Mouse (Mus musculus): Measurements from ENCODE around the gene Rrp8.

Gene Rrp8

DNA sequence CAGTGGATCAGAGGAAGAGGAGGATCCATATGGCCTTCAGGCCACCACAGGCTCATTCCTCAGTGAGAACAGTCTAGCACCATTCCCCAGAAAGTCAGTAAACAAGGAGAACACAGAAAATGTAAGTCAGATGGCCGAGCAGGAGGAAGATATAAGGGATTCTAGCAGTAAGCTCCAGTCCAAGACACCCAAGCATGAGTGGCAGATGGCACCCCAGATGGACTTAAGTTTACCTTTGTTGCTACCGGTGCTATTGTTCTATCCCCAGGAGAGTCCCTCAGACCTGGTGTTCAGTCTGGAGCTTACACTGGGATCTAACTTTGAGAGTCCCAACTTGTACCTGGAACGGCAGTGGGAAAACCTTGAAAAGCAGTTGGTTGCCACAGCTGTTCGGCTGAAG, 33.4 kb downstream of the Rrp8 start:
- ATAC-seq (ENCODE audit: low TSS enrichment) = peak; percentile 25; the same call in 1 of the 2 replicates

DNA sequence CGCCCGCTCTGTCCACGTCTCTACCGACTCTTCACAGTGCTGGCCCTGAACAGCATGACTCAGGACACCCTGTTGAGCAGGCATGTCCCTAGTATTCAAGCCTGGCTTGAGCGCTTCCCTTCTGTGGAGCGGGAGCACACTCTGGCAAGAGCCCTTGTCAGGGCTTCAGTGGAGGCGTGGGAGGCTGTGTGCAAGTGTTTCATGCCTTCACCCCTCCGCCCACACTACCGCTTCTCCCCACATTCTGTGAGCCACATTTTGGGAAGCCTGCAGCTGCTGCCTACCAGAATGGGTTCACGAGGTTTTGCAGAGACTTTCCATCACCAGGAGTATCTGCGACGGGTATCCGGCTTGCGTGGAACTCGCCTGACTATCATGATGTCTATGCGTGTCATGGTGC, 34.0 kb downstream of the Rrp8 start:
- peak; percentile 91 for ATAC-seq (ENCODE audit: low TSS enrichment)

DNA sequence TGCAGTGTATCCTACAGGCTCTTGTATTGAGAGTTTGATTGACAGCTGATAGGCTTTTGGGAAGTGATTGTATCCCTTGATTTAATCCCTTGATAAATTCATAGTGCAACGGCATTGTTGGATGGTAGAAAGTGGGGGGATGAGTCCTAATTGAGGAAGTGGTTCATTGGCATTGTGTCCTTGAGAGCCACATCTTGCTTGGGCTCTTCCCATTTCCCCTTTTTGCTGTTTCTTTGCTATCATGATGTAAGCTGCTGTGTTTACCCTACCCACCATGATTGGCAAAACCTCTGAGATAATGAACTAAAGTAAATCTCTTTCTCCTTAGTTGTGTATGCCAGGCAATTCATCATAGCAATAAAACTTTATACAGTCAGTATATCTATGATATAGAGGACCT, 46.3 kb downstream of the Rrp8 start:
- ATAC-seq (ENCODE audit: low TSS enrichment) = no peak

DNA sequence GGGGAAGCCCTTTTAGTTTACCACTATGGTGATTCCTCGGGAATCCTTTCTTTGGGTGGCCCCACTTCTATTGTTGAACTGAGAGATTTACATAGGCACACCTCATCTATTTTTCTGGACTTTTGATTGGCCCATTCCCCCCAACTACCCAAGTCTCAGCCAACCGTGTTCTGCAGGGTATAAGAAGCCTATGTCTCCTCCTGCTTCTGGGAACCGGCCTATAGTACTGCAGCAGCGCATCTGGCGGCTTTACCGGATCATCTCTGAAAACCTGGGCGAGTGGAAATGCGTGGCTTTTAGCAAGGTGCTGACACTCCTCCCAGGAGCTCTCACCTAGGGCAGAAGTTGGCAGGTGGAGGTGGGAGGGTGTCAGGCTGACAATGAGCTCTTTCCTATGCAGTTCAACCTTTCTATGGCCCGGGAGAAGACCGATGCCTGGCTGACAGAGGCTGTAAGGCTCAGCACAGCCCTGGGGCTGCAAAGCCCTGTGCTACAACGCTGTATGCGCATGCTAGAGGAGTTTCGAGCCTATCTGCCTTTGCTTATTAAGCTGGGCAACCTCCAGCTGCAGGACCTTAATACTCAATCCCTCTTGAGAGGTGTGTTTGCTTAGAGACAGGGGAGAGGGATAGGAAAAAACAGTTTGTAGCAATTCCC, 51.5 kb downstream of the Rrp8 start:
- ATAC-seq (ENCODE audit: low TSS enrichment) = no peak
